Mouse (Mus musculus): ENCODE results near the gene Fto.

GRCm38 (mm10) chr8:91504891-91505290 is 191.6 kb downstream of the Fto start:
- TF ChIP-seq CTCF (conservative IDR thresholded peaks at IDR 0.05; ENCODE audit: insufficient read depth, insufficient read length, low read depth, low read length) (no peak), POLR2A (IDR thresholded peaks at IDR 0.05; ENCODE audit: low read depth, low read length) (no peak)
